Mouse (Mus musculus) ES-Bruce4 (cell line): Measurements from ENCODE around the gene Scn4b. TPM values are rescaled to one million over a fixed set of nuclear protein-coding genes. Genes with fewer than 3 reads are reported as not detected.

Experiments used
- H3K27ac ChIP-seq: 2 replicates; pipeline ENCODE4 v1.5.1; 2012; ENCODE audit warnings: low read length, inconsistent platforms; ENCODE audit not compliant: insufficient read depth
- H3K27me3 ChIP-seq: 2 replicates; pipeline ENCODE4 v1.6.1; 2012; ENCODE audit warnings: mild to moderate bottlenecking, low read length, inconsistent platforms; ENCODE audit not compliant: control insufficient read depth, poor library complexity, insufficient read depth, severe bottlenecking
- H3K36me3 ChIP-seq: 2 replicates; pipeline ENCODE4 v1.6.1; 2012; ENCODE audit warnings: inconsistent platforms, mild to moderate bottlenecking, low read length, moderate library complexity; ENCODE audit not compliant: control insufficient read depth, poor library complexity, insufficient read depth, severe bottlenecking
- H3K4me1 ChIP-seq: one replicate; pipeline ENCODE4 v1.8.1; 2011; ENCODE audit warnings: low read length; ENCODE audit not compliant: control insufficient read depth, insufficient read depth
- H3K4me3 ChIP-seq: 2 replicates; pipeline ENCODE4 v1.5.1; 2011; ENCODE audit warnings: low read depth, mild to moderate bottlenecking, low read length
- H3K9ac ChIP-seq: 2 replicates; pipeline ENCODE4 v1.6.1; 2012; ENCODE audit warnings: low read depth, mild to moderate bottlenecking, inconsistent platforms; ENCODE audit not compliant: poor library complexity, severe bottlenecking
- H3K9me3 ChIP-seq: replicated peaks from 2 replicates; pipeline ENCODE4 v1.6.1; 2012; ENCODE audit warnings: mild to moderate bottlenecking, low read length, inconsistent platforms; ENCODE audit not compliant: control insufficient read depth, poor library complexity, insufficient read depth, severe bottlenecking
- CTCF ChIP-seq: IDR thresholded peaks from one replicate; pipeline ENCODE4 v1.8.1; 2011; ENCODE audit warnings: low read depth, low read length
- EP300 ChIP-seq: IDR thresholded peaks from 2 replicates; pipeline ENCODE4 v1.6.1; 2011; ENCODE audit warnings: low read depth, low read length; ENCODE audit not compliant: insufficient read depth
- POLR2A ChIP-seq: IDR thresholded peaks from one replicate; pipeline ENCODE4 v1.8.1; 2011; ENCODE audit warnings: low read length; ENCODE audit not compliant: insufficient read depth
- polyA plus RNA-seq: library from polyadenylated mRNA; stranded (reverse); fragments of >200 nt; gene quantifications from 2 replicates; pipeline ENCODE4 v1.2.4, GENCODE M21; 2011; ENCODE audit warnings: low read depth; ENCODE audit not compliant: missing spikeins, insufficient read depth, insufficient read length

Gene Scn4b
- polyA plus RNA-seq, 1 experiment: 0.40 TPM

GRCm38 (mm10) chr9:45189661-45190174, 51.5 kb downstream of the Scn4b start:
- H3K4me3 ChIP-seq: no peak overlapping the region
- no peaks in the 10 kb centered on the region for H3K27me3 ChIP-seq
- H3K4me1 ChIP-seq: peaks cover 1% of the 10 kb centered on the region
- no peak overlapping the region for H3K9ac ChIP-seq
- no peaks in the 10 kb centered on the region; the same call in 1 of the 2 replicates for H3K9me3 ChIP-seq
- TF ChIP-seq EP300 (no peak), POLR2A (no peak), CTCF (no peak)
- no peak overlapping the region for H3K27ac ChIP-seq
- no peaks in the 10 kb centered on the region for H3K36me3 ChIP-seq

- H3K4me1 ChIP-seq: peaks cover 3% of the 10 kb centered on the region
- H3K36me3 ChIP-seq: no peaks in the 10 kb centered on the region
- H3K4me3 ChIP-seq: no peak overlapping the region; the same call in 1 of the 2 replicates
- H3K27ac ChIP-seq: no peak overlapping the region
- TF ChIP-seq POLR2A (no peak), EP300 (no peak), CTCF (no peak)
- no peak overlapping the region for H3K9ac ChIP-seq
- H3K27me3 ChIP-seq: no peaks in the 10 kb centered on the region
- no peaks in the 10 kb centered on the region; the same call in 1 of the 2 replicates for H3K9me3 ChIP-seq
Observed at GRCm38 (mm10) chr9:45195468-45195867, 57.3 kb downstream of the Scn4b start.

- TF ChIP-seq POLR2A (no peak), CTCF (no peak), EP300 (no peak)
- Histone ChIP-seq H3K27me3 (no peaks in the 10 kb centered on the region), H3K36me3 (no peaks in the 10 kb centered on the region), H3K9me3 (no peaks in the 10 kb centered on the region; the same call in 1 of the 2 replicates), H3K4me3 (no peak overlapping the region), H3K9ac (no peak overlapping the region), H3K4me1 (peaks cover 3% of the 10 kb centered on the region), H3K27ac (no peak overlapping the region)
Observed at GRCm38 (mm10) chr9:45196125-45196830, 58.1 kb downstream of the Scn4b start.

- no peak for TF ChIP-seq CTCF
- no peak for TF ChIP-seq POLR2A
- TF ChIP-seq EP300: no peak
Observed at GRCm38 (mm10) chr9:45197549-45197948, 59.4 kb downstream of the Scn4b start.

GRCm38 (mm10) chr9:45201319-45201947, 63.2 kb downstream of the Scn4b start:
- Histone ChIP-seq H3K9me3 (no peaks in the 10 kb centered on the region), H3K4me3 (no peak overlapping the region), H3K4me1 (peaks cover 3% of the 10 kb centered on the region), H3K27me3 (no peaks in the 10 kb centered on the region), H3K27ac (no peak overlapping the region), H3K36me3 (no peaks in the 10 kb centered on the region), H3K9ac (no peak overlapping the region)
- no peak for TF ChIP-seq POLR2A
- TF ChIP-seq CTCF: no peak
- no peak for TF ChIP-seq EP300

More at GRCm38 (mm10) chr9:45197549-45197948, 59.4 kb downstream of the Scn4b start:
- Histone ChIP-seq H3K27ac (no peak overlapping the region), H3K4me3 (no peak overlapping the region), H3K9ac (no peak overlapping the region), H3K27me3 (no peaks in the 10 kb centered on the region), H3K36me3 (no peaks in the 10 kb centered on the region), H3K9me3 (no peaks in the 10 kb centered on the region; the same call in 1 of the 2 replicates), H3K4me1 (peaks cover 3% of the 10 kb centered on the region)
